ENCODE assay signal across 9 mouse cellular contexts in genomic region chr19:21570778-21571177, GRCm38 (mm10).
DNase-seq lines count a peak whose midpoint lies in the region; ATAC-seq lines count a peak whose summit lies in the region.
"Had no signal": no experiment of that assay in that cellular context is flagged by ENCODE, and none has a peak within 500 bp of the region (broad histone marks: within the 10 kb centered on the region; RNA-seq: fewer than 3 reads in every experiment).

No protein-coding gene starts in this region.

- H3K9me3 ChIP-seq in hindbrain, embryonic 13.5 days = no peaks in the 10 kb centered on the region
- no peaks in the 10 kb centered on the region for H3K9me3 ChIP-seq in neural tube, embryonic 13.5 days

- H3K4me1 ChIP-seq in hindbrain, embryonic 13.5 days (replicated peaks) = peaks cover 3% of the 10 kb centered on the region; the same call in 1 of the 2 replicates
- peaks cover 16% of the 10 kb centered on the region; the same call in 1 of the 2 replicates for H3K4me1 ChIP-seq in neural tube, embryonic 13.5 days (replicated peaks)

- no peak overlapping the region for H3K27ac ChIP-seq in hindbrain, embryonic 13.5 days
- H3K27ac ChIP-seq in neural tube, embryonic 13.5 days (replicated peaks) = no peak overlapping the region

- H3K27me3 ChIP-seq in hindbrain, embryonic 13.5 days = no peaks in the 10 kb centered on the region
- H3K27me3 ChIP-seq in neural tube, embryonic 13.5 days = no peaks in the 10 kb centered on the region

- no peak overlapping the region for H3K9ac ChIP-seq in hindbrain, embryonic 13.5 days
- no peak overlapping the region for H3K9ac ChIP-seq in neural tube, embryonic 13.5 days
- H3K9ac ChIP-seq: lung, embryonic 14.5 days had no signal

- 39% methylated on average over 8 of the region's 8 CpGs for WGBS in hindbrain, embryonic 13.5 days
- WGBS in neural tube, embryonic 13.5 days = 38% methylated on average over 8 of the region's 8 CpGs

- DNase-seq in CD4-positive, CD25-positive, alpha-beta regulatory T cell, adult 2 months (ENCODE audit: low read depth, low spot score) = peak; percentile 11
- DNase-seq in left cerebral cortex, postnatal 25 days (ENCODE audit: low spot score in 2 of 2) = peak; percentile 28 to 30
- DNase-seq in left cerebral cortex, postnatal 4 days = no peak
- no peak for DNase-seq in layer of hippocampus, adult 9-10 months (ENCODE audit: low spot score)

- no peak for ATAC-seq in CD4-positive, CD25-positive, alpha-beta regulatory T cell, adult 4 months
- peak; percentile 69 for ATAC-seq in hindbrain, embryonic 13.5 days (ENCODE audit: low FRiP score)
- ATAC-seq in neural tube, embryonic 13.5 days (ENCODE audit: low read depth) = peak; percentile 52; the same call in 1 of the 2 replicates
- no peak for ATAC-seq in megakaryocyte progenitor cell, adult 5-6 weeks (replicated peaks; ENCODE audit: poor library complexity)

- no peak overlapping the region for H3K4me3 ChIP-seq in hindbrain, embryonic 13.5 days
- no peak overlapping the region for H3K4me3 ChIP-seq in neural tube, embryonic 13.5 days

- intact Hi-C loops in left cerebral cortex, postnatal 25 days (cut with DNase I) = loop anchor here (1.0 to 2.0 kb wide), 3 partner anchors 82 to 734 kb away; partner anchors contain the start of genes 1110059E24Rik and Abhd17b
- intact Hi-C loops in left cerebral cortex, postnatal 4 days (cut with DNase I) = loop anchor here (5.0 to 10.0 kb wide), 3 partner anchors 82 to 734 kb away; partner anchors contain the start of genes 1110059E24Rik and Abhd17b

- no peaks in the 10 kb centered on the region for H3K36me3 ChIP-seq in hindbrain, embryonic 13.5 days
- H3K36me3 ChIP-seq in neural tube, embryonic 13.5 days = no peaks in the 10 kb centered on the region

- H3K4me2 ChIP-seq in hindbrain, embryonic 13.5 days = no peak overlapping the region
- no peak overlapping the region for H3K4me2 ChIP-seq in neural tube, embryonic 13.5 days
- H3K4me2 ChIP-seq: lung, embryonic 14.5 days had no signal

Comparison
In these comparisons a context has a peak if more than half of its experiments do, and no peak if none do; other contexts are left out.
1. DNase-seq: peak in CD4-positive, CD25-positive, alpha-beta regulatory T cell, adult 2 months (single experiment) and left cerebral cortex, postnatal 25 days (2 of 2); none in left cerebral cortex, postnatal 4 days (single experiment) and layer of hippocampus, adult 9-10 months (single experiment).
2. ATAC-seq: peak in hindbrain, embryonic 13.5 days (single experiment) and neural tube, embryonic 13.5 days (single experiment); none in CD4-positive, CD25-positive, alpha-beta regulatory T cell, adult 4 months (single experiment) and megakaryocyte progenitor cell, adult 5-6 weeks (single experiment).